Mouse (Mus musculus): ENCODE results near the gene Fbxl17.

Gene Fbxl17

DNA sequence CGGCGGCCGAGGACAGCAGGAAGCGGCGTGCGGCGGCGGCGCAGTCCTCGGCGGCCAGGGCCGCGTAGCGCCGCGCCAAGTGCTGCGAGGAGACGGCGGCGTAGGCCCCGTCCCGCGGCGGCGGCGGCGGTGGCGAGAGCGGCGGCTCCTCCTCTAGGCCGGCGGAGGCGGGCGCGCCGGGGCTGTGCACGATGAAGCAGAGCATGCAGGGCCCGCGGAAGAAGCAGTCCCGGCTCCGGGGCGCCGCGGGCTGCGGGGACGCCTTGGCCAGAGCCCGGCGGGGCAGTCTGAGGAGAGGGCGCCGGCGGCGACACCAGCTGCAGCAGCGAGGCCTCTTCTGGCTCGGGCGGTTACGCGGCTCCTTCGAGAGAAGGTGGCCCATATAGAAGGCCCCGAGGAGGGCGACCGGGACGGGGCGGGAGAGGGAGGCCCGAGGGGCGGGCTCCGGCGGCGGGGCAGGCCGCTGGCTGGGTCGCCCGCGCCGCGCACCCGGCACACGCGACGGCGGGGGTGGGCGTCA lies at the start of gene Fbxl17:
TSS of gene Fbxl17 (minus strand) at position 382 of the 520 bp plus-strand sequence.
- DNase-seq, result peak; percentile 69

DNA sequence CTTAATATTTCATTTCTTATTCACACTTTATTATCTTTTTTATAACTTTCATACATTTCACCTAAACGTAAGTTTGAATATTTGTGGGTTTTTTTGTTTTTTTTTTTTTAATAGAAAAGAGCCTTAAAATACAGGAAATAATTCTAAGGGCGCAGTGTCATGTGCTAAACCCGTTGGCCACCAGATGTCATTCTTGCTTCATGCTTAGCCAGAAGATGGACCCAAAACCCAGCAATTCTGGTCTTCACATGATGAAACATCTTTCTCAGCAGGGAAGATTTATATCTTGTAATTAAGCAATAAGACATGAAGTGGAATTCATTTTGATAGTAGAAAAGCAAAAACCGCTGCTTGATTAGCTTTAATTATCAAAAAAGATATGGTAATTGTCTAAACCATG lies 47.6 kb upstream of the Fbxl17 start:
- DNase-seq, result peak; percentile 5

DNA sequence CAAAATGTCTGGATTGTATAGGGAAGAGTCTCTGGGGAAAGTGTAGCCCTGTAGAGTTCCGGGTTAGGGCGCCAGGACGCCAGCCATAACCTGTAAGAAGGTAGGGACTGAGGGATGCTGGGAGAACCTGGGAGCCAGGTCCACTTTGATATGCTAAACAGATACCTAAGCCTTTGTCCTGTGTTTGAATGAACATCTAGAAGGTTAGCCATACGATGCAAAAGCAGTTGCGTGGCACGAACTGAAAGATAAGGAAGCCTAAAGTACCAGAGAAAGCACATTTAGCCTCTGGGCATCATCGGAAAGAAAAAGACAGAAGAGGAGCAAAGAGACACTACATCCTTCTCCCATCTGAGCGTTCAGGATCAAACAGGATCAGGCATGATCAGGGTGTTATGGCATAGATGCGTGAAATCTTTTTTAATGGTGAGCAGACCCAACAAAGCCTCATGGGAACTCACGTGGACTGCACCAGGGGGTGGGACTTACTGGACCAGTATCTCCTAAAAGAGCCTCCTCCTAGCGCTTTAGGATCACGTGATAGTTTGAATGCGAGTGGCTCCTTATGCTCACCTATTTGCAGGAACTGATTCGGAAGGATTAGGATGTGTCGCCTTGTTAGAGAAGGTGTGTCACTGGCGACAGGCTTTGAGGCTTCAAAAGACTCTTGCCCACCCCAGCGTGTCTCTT lies 34.9 kb upstream of the Fbxl17 start:
- DNase-seq, result no peak

DNA sequence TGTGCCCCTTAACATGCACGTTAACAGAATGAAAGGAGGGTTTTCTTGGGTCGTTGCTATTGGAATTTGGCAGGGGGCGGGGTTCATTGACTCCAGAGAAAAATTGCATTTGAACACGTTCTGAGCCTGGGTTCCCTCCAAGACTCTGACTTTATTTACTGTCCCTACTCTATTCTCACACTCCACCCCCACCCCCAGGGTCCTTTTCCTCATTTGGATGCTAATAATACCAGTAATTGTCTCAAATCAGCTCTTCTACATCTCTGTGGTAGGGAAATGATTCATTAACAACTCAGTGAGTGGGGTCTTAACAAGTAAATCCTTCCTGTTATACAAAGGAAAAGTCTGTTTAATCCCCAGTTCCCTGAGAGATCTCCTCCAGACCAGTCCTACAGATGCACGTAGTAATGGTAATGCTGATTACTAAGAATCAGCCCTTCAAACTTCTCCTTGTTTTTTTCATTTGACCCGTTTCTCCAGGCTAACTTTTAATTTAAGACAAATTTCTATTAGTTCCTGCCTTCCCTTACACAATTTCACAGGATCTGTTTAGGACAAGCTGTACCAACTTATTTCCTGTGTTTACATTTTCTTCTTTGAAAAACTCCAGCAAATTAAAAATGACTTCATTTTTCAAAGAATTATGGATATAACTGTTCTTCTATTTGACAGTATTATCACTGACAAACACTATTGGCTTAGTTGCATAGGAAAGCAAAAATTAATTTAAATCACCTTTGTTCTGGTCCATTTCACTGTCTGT lies 33.4 kb upstream of the Fbxl17 start:
- DNase-seq, result no peak

DNA sequence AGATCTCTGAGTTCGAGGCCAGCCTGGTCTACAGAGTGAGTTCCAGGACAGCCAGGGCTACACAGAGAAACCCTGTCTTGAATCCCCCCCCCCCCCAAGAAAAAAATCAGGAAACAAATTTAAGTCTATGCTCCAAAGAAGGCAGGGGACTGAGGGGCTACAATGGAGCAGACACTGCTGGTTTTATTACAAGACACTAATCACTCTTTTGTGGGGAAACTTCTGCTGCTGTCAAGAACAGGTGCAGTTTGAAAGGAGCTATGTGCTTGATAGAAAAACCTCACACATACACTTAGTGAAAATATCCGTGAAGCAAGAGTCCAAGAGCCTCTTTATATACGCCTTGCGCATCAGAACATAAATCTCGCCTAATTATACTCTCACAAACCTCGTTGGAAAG lies 29.7 kb upstream of the Fbxl17 start:
- no peak for DNase-seq

DNA sequence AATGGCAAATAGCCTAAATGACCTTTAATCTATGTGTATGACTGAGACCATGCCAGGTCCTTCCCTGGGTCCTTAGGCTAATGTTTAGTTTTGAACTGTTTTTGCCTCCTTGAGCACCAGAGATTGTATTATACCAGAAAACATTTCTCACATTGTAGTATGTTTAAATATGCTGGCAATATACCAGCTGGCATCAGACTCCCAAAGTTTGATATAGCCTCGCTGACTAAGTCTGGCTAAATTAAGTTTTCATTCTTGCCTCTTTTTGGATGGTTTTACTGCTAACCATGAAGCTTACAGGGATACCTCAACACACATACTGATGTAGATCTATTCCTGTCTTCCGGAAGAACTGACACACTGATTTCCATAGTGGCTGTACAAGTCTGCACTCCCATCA lies 20.9 kb upstream of the Fbxl17 start:
- DNase-seq, result peak; percentile 19

DNA sequence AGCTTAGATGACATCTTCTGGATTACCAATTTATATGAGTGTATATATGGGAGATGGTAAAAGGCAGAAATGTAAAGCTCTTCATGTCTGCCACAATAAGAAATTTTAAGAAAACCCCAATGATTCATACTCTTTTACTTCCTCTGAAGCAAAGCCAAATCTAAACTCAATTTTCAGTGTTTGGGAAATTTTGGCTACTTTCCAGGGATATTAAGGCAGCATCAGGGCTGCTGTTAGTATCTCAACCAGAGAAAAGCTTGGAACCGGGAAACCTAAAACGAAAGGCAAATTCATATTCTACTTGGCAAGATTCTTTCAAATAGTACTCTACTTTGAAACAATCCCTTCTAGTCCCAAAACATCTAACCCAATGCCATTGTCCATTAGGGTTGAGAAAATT lies 10.6 kb upstream of the Fbxl17 start:
- no peak for DNase-seq

DNA sequence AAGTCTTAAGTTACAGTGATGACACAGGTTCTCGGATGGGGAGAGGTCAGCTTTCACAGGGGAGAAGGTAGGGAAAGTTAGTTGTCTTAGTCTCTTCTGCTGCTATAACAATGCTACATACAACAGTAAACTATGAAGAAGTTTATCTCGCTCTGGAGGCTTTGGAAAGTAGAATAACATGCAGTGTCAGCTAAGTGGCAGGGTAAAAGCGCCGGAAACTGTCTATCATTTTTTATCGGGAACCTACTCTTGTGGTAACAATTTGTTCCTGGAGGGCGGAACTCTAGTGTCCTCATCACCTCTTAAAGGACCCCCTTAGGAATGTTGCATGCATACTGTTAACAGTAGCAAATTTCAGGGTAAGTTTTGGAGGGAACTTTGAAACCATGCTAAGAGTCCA lies 1.3 kb upstream of the Fbxl17 start:
- DNase-seq, result no peak

DNA sequence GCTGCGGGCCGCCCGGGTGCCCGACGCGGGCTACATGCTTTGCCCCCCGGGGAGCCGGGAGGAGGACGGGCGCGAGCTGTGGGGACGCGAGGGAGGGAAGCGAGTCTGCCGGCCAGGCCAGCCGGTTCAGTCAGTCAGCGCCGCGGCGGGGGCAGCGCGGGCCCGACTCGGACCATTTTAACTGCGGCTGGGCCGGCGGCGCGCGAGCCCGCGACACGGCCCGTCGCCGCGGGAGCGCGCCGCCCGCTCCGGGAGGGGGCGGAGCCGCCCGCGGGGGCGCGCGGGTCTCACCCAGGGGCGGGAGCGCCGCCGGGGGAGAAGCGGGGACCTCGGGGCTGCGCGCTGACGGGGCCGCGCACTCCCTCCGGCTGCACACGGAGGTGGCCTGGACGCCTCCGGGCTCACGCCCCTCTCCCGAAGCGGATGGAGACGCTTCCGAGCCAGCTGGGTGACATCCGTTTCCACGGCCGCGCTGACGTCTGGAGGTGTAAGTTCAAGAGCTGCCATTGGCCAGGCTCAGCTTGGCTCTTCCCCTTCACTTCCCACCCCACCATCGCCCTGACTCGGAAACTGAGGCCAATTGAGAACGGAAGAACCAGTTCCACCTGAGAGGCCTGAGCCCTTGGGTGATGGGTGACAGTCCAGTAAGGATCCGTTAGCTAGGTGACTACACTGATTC lies 478 bp upstream of the Fbxl17 start:
- peak; percentile 89 for DNase-seq

DNA sequence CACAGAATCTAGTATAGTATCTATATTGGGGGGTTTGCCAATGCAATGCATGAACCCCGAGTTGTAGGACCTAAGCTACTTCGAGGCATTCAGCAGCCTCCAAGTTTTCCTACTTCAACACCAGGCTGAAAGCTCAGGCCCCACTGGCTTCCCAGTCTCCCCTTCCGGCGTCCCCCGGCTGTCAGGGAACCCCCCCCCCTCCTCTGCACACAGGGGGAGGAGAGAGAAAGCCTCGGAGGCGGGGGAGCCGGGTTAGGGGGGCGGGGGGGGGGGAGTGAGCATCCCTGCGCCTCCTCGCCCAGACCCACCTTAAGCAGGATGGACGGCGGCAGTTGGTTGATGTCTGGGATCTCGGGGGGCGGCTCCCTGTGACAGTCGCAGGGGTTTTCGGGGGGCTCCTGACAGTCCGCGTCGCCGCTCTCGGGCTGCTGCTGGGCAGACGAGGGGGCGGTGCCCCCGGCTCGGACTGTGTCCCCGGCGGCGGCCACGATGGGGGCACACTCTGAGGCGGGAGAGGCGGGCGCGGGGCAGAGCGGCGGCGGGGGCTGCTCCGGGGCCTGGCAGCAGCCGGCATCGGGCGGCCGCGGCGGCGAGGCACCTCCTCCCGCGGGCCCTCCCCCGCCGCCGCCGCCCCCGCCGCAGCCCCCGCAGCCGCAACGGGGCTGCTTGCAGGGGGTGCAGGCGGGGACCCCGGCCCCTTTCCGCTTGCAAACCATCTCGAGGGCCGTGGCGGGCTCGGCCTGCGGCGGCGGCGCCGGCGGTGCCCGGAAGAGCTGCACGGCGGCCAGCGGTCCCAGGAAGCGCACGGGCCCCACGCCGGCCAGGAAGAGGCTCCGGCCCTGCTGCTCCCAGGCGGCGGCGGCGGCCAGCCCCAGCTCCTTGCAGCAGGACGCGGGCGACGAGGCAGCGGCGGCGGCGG lies 841 bp downstream of the Fbxl17 start:
- peak; percentile 44 for DNase-seq

DNA sequence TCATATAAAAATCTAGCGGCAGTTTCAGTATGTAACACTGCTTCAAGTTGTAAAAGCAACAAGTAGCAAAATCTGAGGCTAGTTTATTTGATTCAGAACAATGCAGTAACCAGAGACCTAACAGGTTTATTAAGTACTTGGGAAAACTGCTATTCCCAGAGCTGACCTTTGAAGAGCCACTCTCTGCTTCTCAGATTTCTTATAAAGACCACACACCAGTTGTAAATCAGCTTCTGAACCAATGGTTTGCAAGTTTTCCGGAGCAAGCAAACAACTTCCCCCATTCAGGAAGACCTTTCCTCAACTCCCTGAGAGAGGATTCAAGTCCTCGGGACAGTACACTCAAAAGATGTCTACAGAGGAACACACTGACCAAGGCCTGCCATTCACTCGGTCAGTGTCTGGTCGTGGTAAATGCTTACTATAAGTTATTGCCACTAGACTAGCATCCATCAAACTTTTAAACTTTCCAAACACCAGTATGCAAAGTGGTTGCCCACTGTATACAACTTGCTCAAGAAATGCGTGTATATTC lies 1.6 kb downstream of the Fbxl17 start:
- DNase-seq, result no peak

DNA sequence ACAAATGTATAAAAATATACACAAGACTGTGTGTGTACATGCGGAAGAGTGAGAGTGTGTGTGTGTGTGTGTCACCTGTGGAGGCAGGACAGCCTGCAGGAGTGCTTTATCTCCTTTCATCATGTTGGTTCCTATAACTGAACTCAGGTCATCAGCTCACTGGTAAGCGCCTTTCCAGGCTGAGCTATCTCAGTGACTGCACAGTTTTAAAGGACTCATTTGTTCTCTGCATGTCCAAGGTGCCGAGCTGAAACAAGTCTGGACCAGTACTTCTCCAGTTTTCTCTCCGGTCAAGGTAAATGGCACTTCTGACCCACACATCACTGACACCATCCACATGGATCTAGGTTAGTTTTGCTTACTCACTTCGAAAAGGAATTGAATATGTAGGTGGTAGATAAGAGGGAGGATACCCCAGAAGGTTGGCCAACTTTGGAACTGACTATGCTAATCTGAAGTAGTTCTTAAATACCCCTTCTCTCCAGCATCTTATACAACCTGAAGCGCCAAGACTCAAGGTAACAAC lies 2.5 kb downstream of the Fbxl17 start:
- no peak for DNase-seq

DNA sequence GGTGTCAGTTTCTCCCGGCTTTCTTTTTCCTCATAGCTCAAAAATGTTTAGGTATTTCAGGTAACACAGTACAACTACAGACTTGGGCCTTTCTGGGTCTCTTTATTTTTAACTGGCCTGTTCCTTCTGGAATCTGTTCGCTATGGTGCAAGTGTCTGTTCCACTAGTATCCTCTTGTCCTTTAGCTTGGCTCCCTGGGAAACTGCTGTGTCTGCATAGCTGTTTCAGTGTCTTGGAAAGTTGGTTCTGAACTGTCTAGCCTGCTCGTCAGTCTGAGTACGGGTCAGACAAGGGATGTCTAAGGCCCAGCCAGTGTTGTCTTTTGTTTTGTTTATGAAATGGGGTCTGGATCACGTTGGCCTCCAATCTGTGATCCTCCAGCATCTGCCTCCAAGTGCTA lies 3.7 kb downstream of the Fbxl17 start:
- no peak for DNase-seq

DNA sequence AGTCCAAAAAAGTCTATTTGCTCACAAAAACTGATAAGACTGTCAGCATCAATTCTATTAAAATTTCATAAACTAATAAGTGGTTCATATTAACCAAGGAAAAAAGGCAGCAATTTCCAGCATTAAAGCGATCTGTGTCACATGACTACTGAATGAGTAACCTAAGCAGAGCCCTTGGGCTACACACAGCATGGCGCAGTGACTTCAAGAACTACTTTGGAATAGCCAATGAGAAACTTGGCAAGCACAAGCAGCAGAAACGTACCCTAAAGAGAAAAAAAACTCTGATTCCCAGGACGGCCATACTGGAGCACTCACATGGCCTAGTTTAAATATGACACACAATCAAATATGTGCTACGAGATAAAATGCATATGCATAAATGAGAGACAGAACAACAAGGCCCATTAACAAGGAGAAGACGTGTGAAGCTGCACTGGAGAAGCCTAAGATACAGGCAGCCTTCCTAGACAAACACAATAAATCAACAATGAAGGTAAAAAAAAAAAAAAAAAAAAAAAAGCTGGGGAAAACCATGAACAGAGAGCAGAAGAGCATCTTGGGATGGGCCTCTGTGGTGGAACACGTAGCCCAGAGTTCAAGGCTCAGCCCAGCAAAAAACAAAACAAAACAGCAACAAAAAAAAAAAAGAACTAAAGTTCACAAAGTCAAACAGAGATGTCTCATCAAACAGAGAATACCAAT lies 5.8 kb downstream of the Fbxl17 start:
- DNase-seq, result no peak

DNA sequence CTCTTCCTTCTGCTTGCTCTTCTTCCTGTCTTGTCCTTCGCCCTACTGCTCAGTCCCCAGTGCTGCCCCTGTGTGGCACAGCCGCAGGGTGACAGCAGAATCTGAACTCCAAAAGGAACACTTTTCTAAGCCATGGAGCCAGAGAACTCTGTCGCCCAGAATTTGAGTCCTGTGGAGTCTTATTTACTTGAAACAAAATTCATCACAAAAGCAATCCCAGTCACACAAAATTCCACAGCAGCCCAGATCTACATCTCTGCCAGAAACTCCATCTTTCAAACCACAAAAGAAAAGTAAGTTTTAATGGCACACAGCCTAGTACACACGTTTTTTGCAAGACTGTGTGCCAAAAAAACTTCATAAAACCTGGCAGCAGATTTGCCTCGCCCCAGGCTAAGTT lies 6.5 kb downstream of the Fbxl17 start:
- DNase-seq, result no peak

DNA sequence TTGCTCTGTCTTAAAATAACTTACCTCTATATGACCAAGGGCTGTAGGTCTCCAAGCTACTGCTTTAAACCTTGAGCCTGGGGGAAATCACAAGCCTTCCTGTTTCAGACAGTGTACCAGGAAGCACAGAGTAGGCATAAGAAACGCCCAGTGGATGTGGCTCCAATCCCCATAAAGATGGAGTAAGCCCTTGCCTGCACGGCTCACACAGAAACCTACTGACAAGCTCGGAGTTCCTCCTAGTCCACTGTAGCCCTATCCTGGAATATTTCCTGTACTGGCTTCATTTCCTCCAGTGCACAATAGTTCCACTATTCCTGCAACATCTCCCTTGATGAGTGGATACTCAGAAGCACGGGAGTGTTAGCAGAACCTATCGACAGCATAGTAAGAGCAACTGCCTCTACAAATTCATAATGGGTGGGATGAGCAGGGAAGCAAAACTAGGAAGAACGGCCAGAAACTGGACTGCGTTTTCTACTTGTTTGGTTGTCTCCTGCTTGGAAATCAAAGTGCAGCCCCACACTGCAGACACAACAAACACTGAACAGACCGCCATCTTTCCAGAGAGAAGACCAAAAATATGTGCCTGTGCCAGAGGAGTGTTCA lies 7.0 kb downstream of the Fbxl17 start:
- no peak for DNase-seq

DNA sequence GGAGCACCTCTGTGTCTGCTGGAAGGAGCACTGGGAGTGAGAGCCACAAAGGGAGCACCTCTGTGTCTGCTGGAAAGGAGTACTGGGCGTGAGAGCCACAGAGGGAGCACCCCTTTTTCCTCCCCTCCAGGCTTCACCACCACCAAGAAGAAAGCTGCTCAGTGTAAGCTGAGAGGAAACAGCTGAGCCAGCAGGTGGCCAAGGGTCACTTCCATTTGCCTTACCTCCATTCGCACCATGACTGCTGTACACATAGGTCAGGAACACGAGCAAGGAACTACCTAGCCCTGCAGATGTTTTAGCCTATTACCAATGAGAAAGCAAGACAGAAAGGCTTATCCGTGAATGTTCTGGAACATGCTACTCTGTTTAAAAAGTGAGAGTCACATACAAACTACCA lies 10.3 kb downstream of the Fbxl17 start:
- no peak for DNase-seq

DNA sequence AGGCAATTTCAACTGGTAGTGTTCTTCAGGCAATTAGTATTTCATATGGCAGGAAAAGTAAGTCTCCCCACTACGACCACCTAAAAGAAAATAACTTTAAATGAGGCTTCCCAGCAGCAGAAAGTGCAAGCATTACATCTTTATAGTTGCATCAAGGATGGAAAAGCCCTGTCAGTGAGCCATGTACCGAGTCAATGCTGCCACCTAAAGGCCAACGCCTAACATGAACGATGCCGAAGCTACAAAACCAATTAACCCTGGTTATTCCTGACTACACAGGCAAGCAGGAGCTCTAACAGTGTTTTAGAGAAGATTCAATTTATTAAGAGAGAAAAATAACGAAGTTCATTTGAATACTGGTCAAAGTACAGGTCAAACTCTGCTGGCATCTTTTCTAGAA lies 32.0 kb downstream of the Fbxl17 start:
- DNase-seq, result peak; percentile 75

DNA sequence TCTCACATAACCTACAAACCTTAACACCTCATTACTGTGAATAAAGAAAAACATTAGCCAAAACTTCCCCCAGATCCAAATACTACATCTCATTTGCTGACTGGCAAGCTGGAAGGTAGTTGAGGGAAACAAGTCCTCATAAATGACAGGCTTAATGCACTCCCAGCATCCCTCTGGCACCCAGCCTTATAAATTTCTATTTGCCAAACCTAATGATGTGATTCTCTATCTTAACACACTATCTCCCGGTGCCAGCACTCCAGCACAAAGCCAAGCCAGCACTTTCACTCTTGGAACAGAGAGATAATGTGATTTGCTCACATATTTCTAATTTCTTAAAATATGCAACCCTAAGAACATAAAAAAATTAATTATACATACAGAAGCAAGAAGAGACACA lies 34.6 kb downstream of the Fbxl17 start:
- DNase-seq, result no peak

DNA sequence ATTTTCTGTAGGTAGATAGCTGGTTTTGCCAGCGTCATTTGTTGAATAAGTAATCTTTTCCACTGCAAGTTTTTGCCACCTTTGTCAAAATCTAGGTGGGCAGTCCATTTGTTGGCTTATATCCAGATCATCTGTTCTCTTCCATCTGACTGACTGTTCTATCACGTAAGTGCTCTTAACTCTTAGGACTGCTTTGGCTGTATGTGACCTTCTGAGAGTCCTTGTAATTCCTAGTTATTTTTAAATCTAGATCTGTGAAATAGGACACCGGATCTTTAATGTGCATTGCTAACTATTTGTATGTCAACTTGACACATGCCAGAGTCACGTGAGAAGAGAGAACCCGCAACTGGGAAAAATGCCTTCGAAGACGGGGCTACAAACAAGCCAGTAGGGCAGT lies 37.3 kb downstream of the Fbxl17 start:
- DNase-seq, result no peak

All from right cerebral cortex, adult 18-20 months (tissue).